Mouse (Mus musculus) hindbrain, postnatal 0 days (tissue): Measurements from ENCODE around the gene Ptpn3. TPM values are rescaled to one million over a fixed set of nuclear protein-coding genes. Genes with fewer than 3 reads are reported as not detected.

Source experiments
- ATAC-seq: fragments of 200-750 bp; cut with Nextera tagmentation; 2 replicates; pipeline ENCODE4 v1.8.0; 2017; ENCODE audit warnings: mild to moderate bottlenecking, moderate TSS enrichment, moderate library complexity
- DNase-seq: peaks from one replicate; pipeline ENCODE4 v3.0.0-alpha.2; 2015; ENCODE audit warnings: low spot score
- H3K27ac ChIP-seq: fragments of 300-500 bp; sonication (generic); 2 replicates; pipeline ENCODE4 v1.5.1; 2014; ENCODE audit warnings: mild to moderate bottlenecking
- H3K27me3 ChIP-seq: fragments of 300-500 bp; sonication (generic); 2 replicates; pipeline ENCODE4 v1.6.1; 2014; ENCODE audit warnings: low read length, mixed read lengths; ENCODE audit not compliant: insufficient read depth
- H3K36me3 ChIP-seq: fragments of 300-500 bp; sonication (generic); 2 replicates; pipeline ENCODE4 v1.6.1; 2014; ENCODE audit warnings: low read length, mixed read lengths; ENCODE audit not compliant: insufficient read depth
- H3K4me1 ChIP-seq: fragments of 300-500 bp; sonication (generic); 2 replicates; pipeline ENCODE4 v1.6.1; 2014; ENCODE audit warnings: antibody characterized with exemption, low read length, mixed read lengths; ENCODE audit not compliant: insufficient read depth
- H3K4me2 ChIP-seq: fragments of 300-500 bp; sonication (generic); 2 replicates; pipeline ENCODE4 v1.6.1; 2014; ENCODE audit warnings: low read depth, mild to moderate bottlenecking, low read length, moderate library complexity, mixed read lengths
- H3K4me3 ChIP-seq: fragments of 300-500 bp; sonication (generic); 2 replicates; pipeline ENCODE4 v1.5.1; 2014; ENCODE audit warnings: low read length
- H3K9ac ChIP-seq: fragments of 300-500 bp; sonication (generic); replicated peaks from 2 replicates; pipeline ENCODE4 v1.6.1; 2014; ENCODE audit warnings: mild to moderate bottlenecking, low read length, moderate library complexity, mixed read lengths
- H3K9me3 ChIP-seq: fragments of 300-500 bp; sonication (generic); 2 replicates; pipeline ENCODE4 v1.6.1; 2016; ENCODE audit warnings: low read length, mixed read lengths
- CTCF ChIP-seq: IDR thresholded peaks from 2 replicates; pipeline ENCODE4 v1.5.1; 2016; ENCODE audit warnings: antibody characterized with exemption, control low read depth, low read depth
- WGBS: fragments of 180-500 bp; shearing (Covaris S2); extraction: QIAGEN DNeasy Blood & Tissue Kit; methylation state at CpG from one replicate; pipeline ENCODE4 v1.1.7; 2014; 5-methylcytosine and 5-hydroxymethylcytosine counted together
- polyA plus RNA-seq: library from polyadenylated mRNA; unstranded; fragments of >200 nt; fragmentation: Nextera tagmentation; extraction: Ambion mirVana; gene quantifications from 2 replicates; pipeline ENCODE4 v1.2.1, GENCODE M21; 2015
- total RNA-seq: library from RNA; depleted of rRNA; stranded (reverse); fragments of >200 nt; gene quantifications from 2 replicates; pipeline ENCODE4 v1.2.3, GENCODE M21; 2014

Ptpn3 gene
- total and polyA plus RNA-seq, 2 experiments from 2014 or later: 3.2 to 3.4 TPM

GRCm38 (mm10) chr4:57166922-57167870 lies 134.4 kb downstream of the Ptpn3 start:
- TF ChIP-seq CTCF: peak; percentile 46
- Histone ChIP-seq H3K4me3 (no peak overlapping the region), H3K9me3 (no peaks in the 10 kb centered on the region), H3K4me2 (no peak overlapping the region), H3K4me1 (peaks cover 7% of the 10 kb centered on the region; the same call in 1 of the 2 replicates), H3K36me3 (no peaks in the 10 kb centered on the region), H3K27ac (no peak overlapping the region), H3K27me3 (no peaks in the 10 kb centered on the region), H3K9ac (no peak overlapping the region)
- 53% methylated on average over 12 of the region's 12 CpGs for WGBS
- no peak for ATAC-seq
- peak; percentile 58 for DNase-seq

GRCm38 (mm10) chr4:57165654-57166053 lies 136.0 kb downstream of the Ptpn3 start:
- Histone ChIP-seq H3K36me3 (no peaks in the 10 kb centered on the region), H3K4me2 (no peak overlapping the region), H3K9me3 (no peaks in the 10 kb centered on the region), H3K4me3 (no peak overlapping the region), H3K27me3 (no peaks in the 10 kb centered on the region), H3K4me1 (peaks cover 7% of the 10 kb centered on the region; the same call in 1 of the 2 replicates), H3K9ac (no peak overlapping the region), H3K27ac (no peak overlapping the region)
- TF ChIP-seq CTCF: no peak
- ATAC-seq: peak; percentile 15; the same call in 1 of the 2 replicates
- no peak for DNase-seq
- WGBS: 58% methylated on average over 3 of the region's 3 CpGs

- no peak overlapping the region for H3K4me3 ChIP-seq
- H3K4me1 ChIP-seq: peaks cover 7% of the 10 kb centered on the region; the same call in 1 of the 2 replicates
- DNase-seq (no peak), ATAC-seq (no peak)
- no peaks in the 10 kb centered on the region for H3K9me3 ChIP-seq
- no peak overlapping the region for H3K27ac ChIP-seq
- no peak overlapping the region for H3K9ac ChIP-seq
- H3K27me3 ChIP-seq: no peaks in the 10 kb centered on the region
- H3K4me2 ChIP-seq: no peak overlapping the region
- no peaks in the 10 kb centered on the region for H3K36me3 ChIP-seq
- TF ChIP-seq CTCF: no peak
- 92% methylated on average over 9 of the region's 9 CpGs for WGBS
Observed at GRCm38 (mm10) chr4:57164578-57165210, 136.9 kb downstream of the Ptpn3 start.

GRCm38 (mm10) chr4:57162789-57163722 lies 138.6 kb downstream of the Ptpn3 start:
- ATAC-seq (peak; percentile 79), DNase-seq (peak; percentile 50)
- WGBS: 19% methylated on average over 10 of the region's 10 CpGs
- H3K4me3 ChIP-seq: no peak overlapping the region
- TF ChIP-seq CTCF: no peak
- no peak overlapping the region for H3K4me2 ChIP-seq
- H3K36me3 ChIP-seq: no peaks in the 10 kb centered on the region
- no peaks in the 10 kb centered on the region for H3K27me3 ChIP-seq
- H3K9me3 ChIP-seq: no peaks in the 10 kb centered on the region
- H3K9ac ChIP-seq: no peak overlapping the region
- no peak overlapping the region; the same call in 1 of the 2 replicates for H3K27ac ChIP-seq
- H3K4me1 ChIP-seq: peaks cover 7% of the 10 kb centered on the region; the same call in 1 of the 2 replicates

- no peaks in the 10 kb centered on the region for H3K9me3 ChIP-seq
- TF ChIP-seq CTCF: no peak
- no peaks in the 10 kb centered on the region for H3K36me3 ChIP-seq
- no peak overlapping the region for H3K4me2 ChIP-seq
- H3K4me1 ChIP-seq: peaks cover 7% of the 10 kb centered on the region; the same call in 1 of the 2 replicates
- no peak for ATAC-seq
- H3K4me3 ChIP-seq: no peak overlapping the region
- H3K27me3 ChIP-seq: no peaks in the 10 kb centered on the region
- H3K27ac ChIP-seq: no peak overlapping the region
- H3K9ac ChIP-seq: no peak overlapping the region
- no peak for DNase-seq
- 73% methylated on average over 7 of the region's 7 CpGs for WGBS
Observed at GRCm38 (mm10) chr4:57160571-57160970, 141.1 kb downstream of the Ptpn3 start.

GRCm38 (mm10) chr4:57156549-57157169 lies 145.0 kb downstream of the Ptpn3 start:
- H3K9ac ChIP-seq: no peak overlapping the region
- WGBS: 74% methylated on average over 8 of the region's 8 CpGs
- H3K4me3 ChIP-seq: no peak overlapping the region
- no peaks in the 10 kb centered on the region for H3K36me3 ChIP-seq
- peaks cover 7% of the 10 kb centered on the region for H3K4me1 ChIP-seq
- ATAC-seq: no peak
- no peak for TF ChIP-seq CTCF
- no peak overlapping the region for H3K27ac ChIP-seq
- H3K4me2 ChIP-seq: no peak overlapping the region
- H3K27me3 ChIP-seq: no peaks in the 10 kb centered on the region
- no peaks in the 10 kb centered on the region for H3K9me3 ChIP-seq
- DNase-seq: no peak
